ENCODE assay signal across 8 mouse cellular contexts in genomic region chr5:92683351-92683807, GRCm38 (mm10). TPM values are rescaled to one million over a fixed set of nuclear protein-coding genes. Genes with fewer than 3 reads are reported as not detected.
DNase-seq lines count a peak whose midpoint lies in the region; ATAC-seq and TF ChIP-seq lines count a peak whose summit lies in the region.

Gene Shroom3, plus strand, starts transcription at chr5:92683435.

- no peak for TF ChIP-seq CTCF in Patski (IDR thresholded peaks at IDR 0.05)
- no peak for TF ChIP-seq CTCF in bone marrow macrophage, adult 2 months (IDR thresholded peaks at IDR 0.05; ENCODE audit: low read depth, low read length)
- no peak for TF ChIP-seq CTCF in stomach, postnatal 0 days (IDR thresholded peaks at IDR 0.05; ENCODE audit: low read depth)

- H3K4me3 ChIP-seq in bone marrow macrophage, adult 2 months (ENCODE audit: insufficient read depth, low read length) = peak within 1 kb of the TSS; percentile 36
- peak within 1 kb of the TSS; percentile 71 for H3K4me3 ChIP-seq in heart, embryonic 10.5 days
- peak within 1 kb of the TSS; percentile 48 for H3K4me3 ChIP-seq in stomach, postnatal 0 days (ENCODE audit: low read depth, low read length)

- POLR2A ChIA-PET in Patski (lab: Charles Lee) = interaction anchor here (0.5 to 2.3 kb wide), 7 partner anchors 15 to 358 kb away, joined by 3 to 13 read pairs (median 3); no protein-coding TSS in a partner anchor

- peak; percentile 57 for ATAC-seq in Patski
- no peak for ATAC-seq in stomach, postnatal 0 days (ENCODE audit: low FRiP score, low TSS enrichment)

- CTCF ChIA-PET in Patski (lab: Charles Lee) = interaction anchor here (0.7 to 6.0 kb wide), 10 partner anchors 9 to 231 kb away, joined by 3 to 51 read pairs (median 6); no protein-coding TSS in a partner anchor

- peak within 1 kb of the TSS; percentile 60 for H3K9ac ChIP-seq in stomach, postnatal 0 days (ENCODE audit: low read length)

- in situ Hi-C loops in Patski (cut with MboI; ENCODE audit: low pct_unique_long_range_greater_than_20kb) = loop anchor here (5.0 to 10.0 kb wide), 3 partner anchors 44 to 581 kb away; partner anchors contain the start of gene Ccng2

- no peaks in the 10 kb centered on the region for H3K4me1 ChIP-seq in bone marrow macrophage, adult 2 months (ENCODE audit: control insufficient read depth, insufficient read depth, low read length)
- peaks cover 6% of the 10 kb centered on the region; the same call in 1 of the 2 replicates for H3K4me1 ChIP-seq in heart, embryonic 10.5 days
- 0 out of 2 replicates have a peak, but pooled peaks cover 2% of the 10 kb centered on the region for H3K4me1 ChIP-seq in stomach, postnatal 0 days (replicated peaks; ENCODE audit: control insufficient read depth, insufficient read depth)

- no peaks in the 10 kb centered on the region for H3K36me3 ChIP-seq in heart, embryonic 10.5 days
- no peaks in the 10 kb centered on the region for H3K36me3 ChIP-seq in stomach, postnatal 0 days (ENCODE audit: control insufficient read depth, insufficient read depth, low read length)

- WGBS in heart, embryonic 10.5 days = under 1% methylated on average over 26 of the region's 26 CpGs
- WGBS in stomach, postnatal 0 days = 2% methylated on average over 26 of the region's 26 CpGs

- no peak for DNase-seq in Patski (ENCODE audit: low read depth, low spot score)
- peak; percentile 81 for DNase-seq in heart, embryonic 10.5 days (ENCODE audit: low spot score)
- peak; percentile 77 for DNase-seq in kidney, adult 9 months
- DNase-seq in lung, postnatal 10 days = peak; percentile 51
- DNase-seq in stomach, postnatal 0 days (ENCODE audit: low spot score) = peak; percentile 18
- no peak for DNase-seq in layer of hippocampus, adult 8-10 months (ENCODE audit: low spot score in 2 of 2)
- DNase-seq in thymus, postnatal 25 days = no peak

- no peak for TF ChIP-seq POLR2A in bone marrow macrophage, adult 2 months (IDR thresholded peaks at IDR 0.05; ENCODE audit: borderline replicate concordance, low read depth, low read length)

- H3K9me3 ChIP-seq in heart, embryonic 10.5 days = no peaks in the 10 kb centered on the region
- H3K9me3 ChIP-seq in stomach, postnatal 0 days (ENCODE audit: control insufficient read depth, low read length) = no peaks in the 10 kb centered on the region

- H3K27ac ChIP-seq in bone marrow macrophage, adult 2 months (ENCODE audit: insufficient read depth, low read depth, low read length) = no peak within 1 kb of the TSS
- H3K27ac ChIP-seq in heart, embryonic 10.5 days = peak within 1 kb of the TSS; percentile 90
- no peak within 1 kb of the TSS for H3K27ac ChIP-seq in stomach, postnatal 0 days (replicated peaks)

- peak within 1 kb of the TSS; percentile 86 for H3K4me2 ChIP-seq in stomach, postnatal 0 days (replicated peaks; ENCODE audit: low read depth)

- H3K27me3 ChIP-seq in Patski = no peaks in the 10 kb centered on the region
- peaks cover 6% of the 10 kb centered on the region; the same call in 1 of the 2 replicates for H3K27me3 ChIP-seq in heart, embryonic 10.5 days (ENCODE audit: insufficient read depth, poor library complexity, severe bottlenecking)
- H3K27me3 ChIP-seq in stomach, postnatal 0 days (ENCODE audit: control insufficient read depth, insufficient read depth, low read length) = no peaks in the 10 kb centered on the region

- TF ChIP-seq EP300 in stomach, postnatal 0 days (optimal IDR thresholded peaks at IDR 0.05) = no peak

RNA-seq across cellular contexts. Expression of gene Shroom3, which starts in this region (rescaled TPM):
- polyA plus RNA-seq in Patski (2021) = 206 TPM
- not detected in 2 replicates for polyA plus RNA-seq in bone marrow macrophage, adult 2 months (2012; ENCODE audit: insufficient read depth, insufficient read length, missing spikeins)
- polyA plus RNA-seq in heart, embryonic 10.5 days (2016; fragmentation: Nextera tagmentation; extraction: Ambion mirVana) = 11.4 and 11.6 TPM in 2 replicates
- 11.4 and 15.0 TPM in 2 replicates for polyA plus RNA-seq in stomach, postnatal 0 days (2015; fragmentation: Nextera tagmentation; extraction: Ambion mirVana)
- total RNA-seq in layer of hippocampus, adult 8-10 months (2022) = 1 to 10 TPM; 3.1 to 5.6 (median 4.1) TPM

Comparison
In these comparisons a context has a peak if more than half of its experiments do, and no peak if none do; other contexts are left out.
1. RNA of gene Shroom3 (polyA plus RNA-seq): 206 TPM in Patski (single experiment); 11.4 to 11.6 TPM in heart, embryonic 10.5 days, 11.4 to 15.0 TPM in stomach, postnatal 0 days and not detected in bone marrow macrophage, adult 2 months; every median in the first group is over 10 times any median in the second.
2. DNase-seq: peak in heart, embryonic 10.5 days (single experiment), kidney, adult 9 months (single experiment), lung, postnatal 10 days (single experiment) and stomach, postnatal 0 days (single experiment); none in Patski (single experiment), layer of hippocampus, adult 8-10 months (0 of 2) and thymus, postnatal 25 days (single experiment).
3. Peak in every context shown above with its lines, with median percentiles within 50 percentile points of each other: H3K4me3 ChIP-seq.